Mouse (Mus musculus) kidney, embryonic 14.5 days (tissue): ENCODE measurements around the gene Plekhh3. TPM values are rescaled to one million over a fixed set of nuclear protein-coding genes. Genes with fewer than 3 reads are reported as not detected.
A peak's percentile ranks its signal among the peaks of the same experiment; 100 is the strongest.

ENCODE experiments used
- ATAC-seq: fragments of 200-750 bp; cut with Nextera tagmentation; 2 replicates; pipeline ENCODE4 v1.8.0; 2017; ENCODE audit warnings: moderate number of reproducible peaks, mild to moderate bottlenecking, moderate TSS enrichment, moderate library complexity; ENCODE audit not compliant: low FRiP score, low TSS enrichment
- H3K27ac ChIP-seq: fragments of 300-500 bp; sonication (generic); 2 replicates; pipeline ENCODE4 v1.5.1; 2014; ENCODE audit warnings: low read depth, mild to moderate bottlenecking, low read length, moderate library complexity, mixed read lengths
- H3K27me3 ChIP-seq: fragments of 300-500 bp; sonication (generic); 2 replicates; pipeline ENCODE4 v1.6.1; 2014; ENCODE audit warnings: mild to moderate bottlenecking, low read length; ENCODE audit not compliant: control insufficient read depth, insufficient read depth
- H3K36me3 ChIP-seq: fragments of 300-500 bp; sonication (generic); 2 replicates; pipeline ENCODE4 v1.6.1; 2014; ENCODE audit warnings: low read length, mixed read lengths; ENCODE audit not compliant: control insufficient read depth, insufficient read depth
- H3K4me1 ChIP-seq: fragments of 300-500 bp; sonication (generic); 2 replicates; pipeline ENCODE4 v1.6.1; 2014; ENCODE audit warnings: low read length, mixed read lengths; ENCODE audit not compliant: control insufficient read depth, insufficient read depth
- H3K4me2 ChIP-seq: fragments of 300-500 bp; sonication (generic); replicated peaks from 2 replicates; pipeline ENCODE4 v1.6.1; 2014; ENCODE audit warnings: low read depth, mild to moderate bottlenecking, low read length
- H3K4me3 ChIP-seq: fragments of 300-500 bp; sonication (generic); 2 replicates; pipeline ENCODE4 v1.5.1; 2014; ENCODE audit warnings: mild to moderate bottlenecking, low read length
- H3K9ac ChIP-seq: fragments of 300-500 bp; sonication (generic); 2 replicates; pipeline ENCODE4 v1.6.1; 2014; ENCODE audit warnings: low read depth, mild to moderate bottlenecking, low read length, moderate library complexity
- H3K9me3 ChIP-seq: fragments of 300-500 bp; sonication (generic); 2 replicates; pipeline ENCODE4 v1.6.1; 2016; ENCODE audit warnings: low read length; ENCODE audit not compliant: control insufficient read depth
- WGBS: fragments of 180-500 bp; shearing (Covaris S2); extraction: QIAGEN DNeasy Blood & Tissue Kit; methylation state at CpG from one replicate; pipeline ENCODE4 v1.1.7; 2014; 5-methylcytosine and 5-hydroxymethylcytosine counted together
- polyA plus RNA-seq: library from polyadenylated mRNA; unstranded; fragments of >200 nt; fragmentation: Nextera tagmentation; extraction: Ambion mirVana; gene quantifications from 2 replicates; pipeline ENCODE4 v1.2.1, GENCODE M21; 2014

The Plekhh3 gene
- polyA plus RNA-seq, 1 experiment from 2014 or later, result 17.9 TPM

GRCm38 (mm10) chr11:101195101-101195500, 23.9 kb upstream of the Plekhh3 start:
- Histone ChIP-seq H3K36me3 (peaks cover 71% of the 10 kb centered on the region), H3K27me3 (no peaks in the 10 kb centered on the region), H3K4me3 (no peak overlapping the region), H3K4me2 (no peak overlapping the region), H3K27ac (no peak overlapping the region), H3K9me3 (no peaks in the 10 kb centered on the region), H3K9ac (no peak overlapping the region), H3K4me1 (peaks cover 17% of the 10 kb centered on the region)
- WGBS, result 67% methylated on average over 1 of the region's 1 CpGs
- ATAC-seq, result no peak

- peaks cover 67% of the 10 kb centered on the region for H3K36me3 ChIP-seq
Observed at GRCm38 (mm10) chr11:101194643-101195042, 23.5 kb upstream of the Plekhh3 start.

GRCm38 (mm10) chr11:101194137-101194536, 23.0 kb upstream of the Plekhh3 start:
- 86% methylated on average over 5 of the region's 5 CpGs for WGBS
- no peak overlapping the region for H3K4me2 ChIP-seq
- H3K27me3 ChIP-seq, result no peaks in the 10 kb centered on the region
- no peaks in the 10 kb centered on the region for H3K9me3 ChIP-seq
- H3K4me3 ChIP-seq, result no peak overlapping the region
- ATAC-seq, result no peak
- H3K4me1 ChIP-seq, result peaks cover 26% of the 10 kb centered on the region
- H3K27ac ChIP-seq, result no peak overlapping the region
- peaks cover 62% of the 10 kb centered on the region for H3K36me3 ChIP-seq
- H3K9ac ChIP-seq, result no peak overlapping the region

More at GRCm38 (mm10) chr11:101194643-101195042, 23.5 kb upstream of the Plekhh3 start:
- H3K9ac ChIP-seq, result no peak overlapping the region
- peaks cover 21% of the 10 kb centered on the region for H3K4me1 ChIP-seq
- no peak overlapping the region for H3K4me2 ChIP-seq
- ATAC-seq, result no peak
- 81% methylated on average over 6 of the region's 6 CpGs for WGBS
- no peak overlapping the region for H3K27ac ChIP-seq
- no peaks in the 10 kb centered on the region for H3K27me3 ChIP-seq
- no peaks in the 10 kb centered on the region for H3K9me3 ChIP-seq
- no peak overlapping the region for H3K4me3 ChIP-seq

- H3K9ac ChIP-seq, result no peak overlapping the region
- H3K9me3 ChIP-seq, result no peaks in the 10 kb centered on the region
- WGBS, result 93% methylated on average over 7 of the region's 7 CpGs
- no peaks in the 10 kb centered on the region for H3K27me3 ChIP-seq
- H3K4me2 ChIP-seq, result no peak overlapping the region
- H3K27ac ChIP-seq, result no peak overlapping the region
- peaks cover 53% of the 10 kb centered on the region for H3K36me3 ChIP-seq
- ATAC-seq, result no peak
- no peak overlapping the region for H3K4me3 ChIP-seq
- H3K4me1 ChIP-seq, result peaks cover 37% of the 10 kb centered on the region
Observed at GRCm38 (mm10) chr11:101193076-101193475, 21.9 kb upstream of the Plekhh3 start.

GRCm38 (mm10) chr11:101192646-101193045, 21.5 kb upstream of the Plekhh3 start:
- peaks cover 37% of the 10 kb centered on the region for H3K4me1 ChIP-seq
- 87% methylated on average over 6 of the region's 6 CpGs for WGBS
- H3K9ac ChIP-seq, result no peak overlapping the region
- no peaks in the 10 kb centered on the region for H3K9me3 ChIP-seq
- no peak overlapping the region for H3K4me2 ChIP-seq
- no peak overlapping the region for H3K4me3 ChIP-seq
- H3K27ac ChIP-seq, result no peak overlapping the region
- no peak for ATAC-seq
- peaks cover 48% of the 10 kb centered on the region for H3K36me3 ChIP-seq
- no peaks in the 10 kb centered on the region for H3K27me3 ChIP-seq

- WGBS, result 71% methylated on average over 4 of the region's 4 CpGs
- Histone ChIP-seq H3K4me3 (no peak overlapping the region), H3K9me3 (no peaks in the 10 kb centered on the region), H3K27ac (peak overlapping the region; percentile 51; the same call in 1 of the 2 replicates), H3K4me1 (peaks cover 37% of the 10 kb centered on the region), H3K9ac (no peak overlapping the region), H3K4me2 (no peak overlapping the region), H3K27me3 (no peaks in the 10 kb centered on the region), H3K36me3 (peaks cover 43% of the 10 kb centered on the region)
- no peak for ATAC-seq
Observed at GRCm38 (mm10) chr11:101191919-101192470, 20.8 kb upstream of the Plekhh3 start.

- no peaks in the 10 kb centered on the region for H3K27me3 ChIP-seq
Observed at GRCm38 (mm10) chr11:101190913-101191907, 20.1 kb upstream of the Plekhh3 start.

GRCm38 (mm10) chr11:101190181-101190912, 19.2 kb upstream of the Plekhh3 start:
- Histone ChIP-seq H3K4me3 (no peak overlapping the region), H3K4me1 (peaks cover 37% of the 10 kb centered on the region), H3K27me3 (no peaks in the 10 kb centered on the region), H3K36me3 (peaks cover 33% of the 10 kb centered on the region), H3K4me2 (no peak overlapping the region), H3K27ac (peak overlapping the region; percentile 92), H3K9ac (peak overlapping the region; percentile 40; the same call in 1 of the 2 replicates), H3K9me3 (no peaks in the 10 kb centered on the region)
- peak; percentile 40; the same call in 1 of the 2 replicates for ATAC-seq
- 34% methylated on average over 8 of the region's 8 CpGs for whole genome bisulfite sequencing

More at GRCm38 (mm10) chr11:101190913-101191907, 20.1 kb upstream of the Plekhh3 start:
- no peak for ATAC-seq
- Histone ChIP-seq H3K36me3 (peaks cover 41% of the 10 kb centered on the region), H3K4me2 (no peak overlapping the region), H3K9me3 (no peaks in the 10 kb centered on the region), H3K27ac (peak overlapping the region; percentile 92), H3K4me3 (no peak overlapping the region), H3K4me1 (peaks cover 37% of the 10 kb centered on the region), H3K9ac (no peak overlapping the region; the same call in 1 of the 2 replicates)
- WGBS, result 51% methylated on average over 17 of the region's 17 CpGs
